Mouse (Mus musculus) spleen, embryonic (tissue): Measurements from ENCODE around the gene Olfr1264.

Source experiments
- CTCF ChIA-PET: fragments of 350-600 bp; sonication (Branson Sonifier 250); formaldehyde crosslinking; loops from one replicate; lab custom pipeline; 2022; lab: Charles Lee

Olfr1264 gene

GRCm38 (mm10) chr2:90025477-90025876 lies at the start of gene Olfr1264:
Olfr1264 (minus strand) TSS chr2:90025577.
- CTCF ChIA-PET, result no interaction called here

DNA sequence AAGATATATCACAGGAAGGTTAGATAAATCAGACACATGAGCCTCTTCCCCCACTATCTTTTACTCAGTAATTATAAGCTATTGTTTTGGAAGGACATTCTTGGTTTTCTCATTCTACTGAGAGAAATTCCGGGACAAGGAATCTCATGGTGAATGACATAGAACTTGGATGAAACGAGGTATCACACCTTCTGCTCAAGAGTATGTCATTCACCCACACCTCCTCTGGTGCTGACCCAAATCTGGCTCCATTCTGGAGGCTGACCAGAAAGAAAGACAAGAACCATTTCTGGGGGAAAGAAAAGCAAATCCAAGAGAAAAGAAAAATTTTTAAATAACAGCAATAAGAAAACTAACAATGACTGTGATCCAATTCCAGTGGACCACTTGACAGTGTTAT lies 44.7 kb upstream of the Olfr1264 start:
- CTCF ChIA-PET, result no interaction called here

- CTCF ChIA-PET, result no interaction called here
These were observed 38.1 kb upstream of the Olfr1264 start, which contains the start of gene Olfr140 for GRCm38 (mm10) chr2:90063494-90063893. Olfr140 (minus strand) TSS chr2:90063594.

DNA sequence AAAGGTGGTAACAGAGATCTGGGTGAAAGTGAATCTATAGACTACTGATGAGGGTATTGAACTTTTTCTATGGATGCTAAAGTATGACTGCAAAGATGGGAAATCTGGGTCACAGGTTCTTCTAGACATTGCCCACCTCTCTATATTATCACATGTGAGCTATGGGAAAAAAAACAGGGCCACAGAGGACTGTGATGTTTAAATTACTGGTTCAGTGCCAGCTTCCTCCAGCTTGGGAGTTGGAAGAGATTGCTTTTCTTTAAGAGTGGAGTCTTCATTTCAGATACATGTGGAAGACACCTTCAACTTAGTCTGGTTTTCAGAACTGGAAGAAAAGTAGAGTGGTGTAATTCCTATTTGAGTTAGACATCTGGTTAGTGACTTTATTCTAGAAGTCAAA lies 9.7 kb upstream of the Olfr1264 start, which contains the start of gene Olfr1265:
Gene Olfr1265 (plus strand): TSS at position 301 of the 400 bp plus-strand sequence.
- CTCF ChIA-PET, result no interaction called here

GRCm38 (mm10) chr2:90011831-90012230 lies 13.5 kb downstream of the Olfr1264 start, which contains the start of gene Olfr1263:
Olfr1263 (plus strand) TSS chr2:90012131.
- CTCF ChIA-PET, result no interaction called here

DNA sequence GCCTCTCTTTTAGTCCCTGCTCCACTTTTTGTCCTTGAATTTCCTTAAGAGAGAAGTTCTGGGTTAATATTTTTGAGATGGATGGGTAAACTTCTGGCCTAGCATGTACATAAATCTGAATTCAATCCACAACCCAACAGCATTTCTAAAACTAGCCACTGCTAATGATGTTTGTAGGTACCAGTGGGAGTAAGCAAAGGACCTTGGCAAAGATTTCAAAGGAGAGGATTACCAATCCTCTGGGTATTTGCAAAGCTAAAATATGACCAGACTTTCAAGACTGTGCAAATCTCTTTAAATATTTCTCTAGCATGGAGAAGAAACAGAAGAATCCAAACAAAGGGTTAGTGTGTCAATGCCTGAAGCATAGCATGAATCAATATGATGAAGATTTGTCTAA lies 25.5 kb downstream of the Olfr1264 start, which contains the start of gene Olfr1262:
Gene Olfr1262 (plus strand): TSS at position 301 of the 400 bp plus-strand sequence.
- CTCF ChIA-PET, result no interaction called here

DNA sequence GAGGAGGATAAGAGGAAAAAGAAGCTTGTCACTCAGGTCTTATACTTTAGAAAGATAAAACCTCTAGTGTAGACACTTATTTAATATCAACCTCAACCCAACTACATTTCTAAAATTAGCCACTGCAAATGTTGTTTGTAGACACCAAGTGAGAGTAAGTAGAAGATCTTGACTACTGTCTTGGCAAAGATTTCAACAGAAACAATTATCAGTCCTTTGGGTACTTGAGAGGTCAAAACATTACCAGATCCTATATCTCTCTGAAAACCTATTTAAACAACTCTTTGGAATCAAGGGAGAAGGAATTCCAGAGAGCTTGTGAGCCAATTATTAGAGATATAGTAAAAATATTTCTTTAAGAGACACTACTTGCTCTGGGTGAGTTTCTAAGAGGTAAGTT lies 34.5 kb downstream of the Olfr1264 start, which contains the start of gene Olfr1261:
Gene Olfr1261 (plus strand): TSS at position 301 of the 400 bp plus-strand sequence.
- CTCF ChIA-PET, result no interaction called here

DNA sequence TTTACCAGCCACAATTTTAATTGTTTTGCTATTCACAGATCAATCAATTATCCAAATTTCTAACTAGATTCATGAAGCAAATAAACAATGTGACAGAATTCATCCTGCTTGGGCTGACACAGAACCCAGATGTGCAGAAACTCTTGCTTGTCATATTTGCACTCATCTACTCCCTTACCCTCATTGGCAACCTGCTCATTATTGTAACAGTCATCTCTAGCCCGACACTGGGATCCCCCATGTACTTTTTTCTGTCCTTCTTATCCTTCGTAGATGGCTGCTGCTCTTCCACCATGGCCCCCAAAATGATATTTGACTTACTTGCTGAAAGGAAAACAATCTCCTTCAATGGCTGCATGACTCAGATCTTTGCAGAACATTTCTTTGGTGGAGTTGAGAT lies 47.7 kb downstream of the Olfr1264 start:
- CTCF ChIA-PET, result no interaction called here

DNA sequence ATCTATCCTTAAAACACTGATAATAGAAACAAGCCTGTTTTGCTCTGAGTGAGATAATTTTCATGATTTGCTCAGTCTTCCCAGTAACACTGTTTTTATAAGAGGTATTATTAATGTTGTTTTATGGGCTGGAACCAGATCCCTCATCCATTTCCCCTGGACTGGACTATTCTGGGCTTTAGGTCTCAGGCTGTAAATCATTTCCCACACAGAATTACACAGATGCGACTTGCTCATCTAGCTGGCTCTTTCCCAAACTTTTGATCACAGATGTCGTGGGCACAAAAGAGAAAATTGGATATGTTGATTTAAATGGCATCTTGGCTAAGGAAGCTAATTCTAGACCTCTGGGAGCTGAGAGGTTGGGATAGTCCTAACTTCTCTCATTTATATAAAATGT lies 51.2 kb downstream of the Olfr1264 start, which contains the start of gene Olfr1260:
Gene Olfr1260 (plus strand): TSS at position 157 of the 400 bp plus-strand sequence.
- CTCF ChIA-PET, result no interaction called here
